Mouse (Mus musculus): ENCODE measurements around the gene Tubb5.
A peak's percentile ranks its signal among the peaks of the same experiment; 100 is the strongest.
"Not testable (repeated sequence)": the region's sequence is repeated elsewhere in the genome, so short reads cannot be mapped to it uniquely, and the experiment has no call there.

Tubb5 gene

GRCm38 (mm10) chr17:35859835-35860234 is 21.7 kb upstream of the Tubb5 start:
- peak; percentile 33 for DNase-seq

- peak; percentile 21 for DNase-seq
These were observed 21.3 kb upstream of the Tubb5 start for GRCm38 (mm10) chr17:35859371-35859770.

- DNase-seq, result no peak
These were observed 12.9 kb upstream of the Tubb5 start for GRCm38 (mm10) chr17:35850974-35851373.

GRCm38 (mm10) chr17:35848112-35848511 is 10.0 kb upstream of the Tubb5 start:
- DNase-seq, result no peak

GRCm38 (mm10) chr17:35843514-35843913 is 5.4 kb upstream of the Tubb5 start:
- DNase-seq, result no peak

GRCm38 (mm10) chr17:35842006-35842405 is 3.9 kb upstream of the Tubb5 start:
- no peak for DNase-seq

GRCm38 (mm10) chr17:35841076-35841950 is 3.2 kb upstream of the Tubb5 start, which contains the start of gene Mdc1:
Gene Mdc1 (plus strand): TSS chr17:35841515.
- DNase-seq, result peak; percentile 100

GRCm38 (mm10) chr17:35840561-35840960 is 2.5 kb upstream of the Tubb5 start:
- DNase-seq, result peak; percentile 70

GRCm38 (mm10) chr17:35839002-35839401 is 896 bp upstream of the Tubb5 start:
- DNase-seq, result not testable (repeated sequence)

GRCm38 (mm10) chr17:35838570-35838969 is 464 bp upstream of the Tubb5 start:
- DNase-seq, result no peak

- DNase-seq, result peak; percentile 71
These were observed 619 bp downstream of the Tubb5 start for GRCm38 (mm10) chr17:35837487-35837886.

- DNase-seq, result peak; percentile 83
These were observed 1.1 kb downstream of the Tubb5 start for GRCm38 (mm10) chr17:35836991-35837422.

GRCm38 (mm10) chr17:35836178-35836965 is 1.7 kb downstream of the Tubb5 start:
- DNase-seq, result peak; percentile 94

- DNase-seq, result no peak
These were observed 2.5 kb downstream of the Tubb5 start for GRCm38 (mm10) chr17:35835424-35836140.

GRCm38 (mm10) chr17:35834696-35835422 is 3.2 kb downstream of the Tubb5 start:
- DNase-seq, result no peak

- DNase-seq, result no peak
These were observed 4.2 kb downstream of the Tubb5 start for GRCm38 (mm10) chr17:35833894-35834293.

GRCm38 (mm10) chr17:35833239-35833751 is 4.8 kb downstream of the Tubb5 start:
- no peak for DNase-seq

GRCm38 (mm10) chr17:35832400-35833238 is 5.5 kb downstream of the Tubb5 start:
- DNase-seq, result no peak

GRCm38 (mm10) chr17:35829737-35830136 is 8.4 kb downstream of the Tubb5 start:
- DNase-seq, result peak; percentile 85

- DNase-seq, result peak; percentile 24
These were observed 12.8 kb downstream of the Tubb5 start for GRCm38 (mm10) chr17:35825109-35825850.
